25 mouse cellular contexts compared by ENCODE assay signal in genomic region chr9:21943046-21943445, GRCm38 (mm10).
"Had no signal": no experiment of that assay in that cellular context is flagged by ENCODE, and none has a peak within 500 bp of the region (broad histone marks: within the 10 kb centered on the region; RNA-seq: fewer than 3 reads in every experiment).

No protein-coding gene starts in this region.

- H3K27me3 ChIP-seq: hindbrain, embryonic 15.5 days had no signal

- H3K27ac ChIP-seq: heart, embryonic 13.5 days; heart, embryonic 15.5 days; hindbrain, embryonic 15.5 days; hindbrain, postnatal 0 days; kidney, embryonic 15.5 days; kidney, postnatal 0 days; limb, embryonic 13.5 days; limb, embryonic 15.5 days; liver, embryonic 12.5 days; liver, embryonic 14.5 days had no signal

- H3K9ac ChIP-seq: heart, embryonic 13.5 days; heart, embryonic 15.5 days; hindbrain, embryonic 15.5 days; kidney, embryonic 15.5 days; limb, embryonic 13.5 days; limb, embryonic 15.5 days; liver, embryonic 12.5 days; liver, embryonic 14.5 days had no signal

- DNase-seq: gastrocnemius, postnatal 14 days; gastrocnemius, postnatal 36 days; heart, adult 18-20 months; heart, postnatal 14 days; heart, postnatal 36 days; kidney, adult 11 months; kidney, adult 2 months; kidney, adult 9 months; kidney, postnatal 14 days; kidney, postnatal 36 days; layer of hippocampus, adult 9-11 months; layer of hippocampus, postnatal 36 days; left cerebral cortex, postnatal 4 days had no signal

- ATAC-seq: intestine, embryonic 16.5 days; liver, embryonic 12.5 days had no signal

- H3K9me3 ChIP-seq: heart, embryonic 13.5 days; heart, embryonic 15.5 days; hindbrain, embryonic 15.5 days; kidney, embryonic 15.5 days; limb, embryonic 13.5 days; limb, embryonic 15.5 days; liver, embryonic 12.5 days had no signal

- H3K4me2 ChIP-seq: heart, embryonic 11.5 days; heart, embryonic 13.5 days; heart, embryonic 15.5 days; hindbrain, embryonic 15.5 days; kidney, embryonic 15.5 days; limb, embryonic 13.5 days; limb, embryonic 15.5 days; liver, embryonic 12.5 days had no signal

- H3K4me3 ChIP-seq: heart, embryonic 13.5 days; heart, embryonic 15.5 days; hindbrain, embryonic 15.5 days; kidney, embryonic 15.5 days; limb, embryonic 13.5 days; limb, embryonic 15.5 days; liver, embryonic 12.5 days had no signal

- H3K36me3 ChIP-seq: heart, embryonic 13.5 days; heart, embryonic 15.5 days; kidney, embryonic 15.5 days; limb, embryonic 15.5 days; liver, embryonic 12.5 days had no signal
